Mouse (Mus musculus): ENCODE measurements around the gene Irx3. TPM values are rescaled to one million over a fixed set of nuclear protein-coding genes. Genes with fewer than 3 reads are reported as not detected.

The Irx3 gene
- total and polyA plus RNA-seq, 3 experiments, result 2.0 TPM; not detected in 2

DNA sequence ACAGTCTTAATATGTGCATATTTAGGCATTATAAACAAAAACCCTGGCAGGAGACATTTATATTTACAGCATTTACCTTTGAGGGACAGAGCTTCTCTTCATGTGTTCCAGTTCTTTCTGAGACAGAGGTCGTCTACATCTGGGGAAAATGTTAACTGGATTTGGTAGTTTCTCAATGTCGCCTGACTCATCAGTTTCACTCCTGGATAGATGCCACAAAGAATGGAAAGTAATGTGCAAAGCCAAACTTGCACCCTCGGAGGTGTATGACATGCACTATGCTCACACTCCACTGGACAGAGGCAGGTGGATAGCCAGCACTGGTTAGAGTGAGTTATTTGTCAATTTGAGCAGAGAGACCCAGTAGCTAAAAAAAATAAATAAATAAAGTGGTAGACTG is 21.2 kb downstream of the Irx3 start:
- peaks cover 66% of the 10 kb centered on the region for H3K9me3 ChIP-seq (replicated peaks)
- ATAC-seq (ENCODE audit: extremely low read depth, insufficient number of reproducible peaks, low FRiP score, poor library complexity, severe bottlenecking) (no peak), DNase-seq (ENCODE audit: low spot score) (no peak)
- no peaks in the 10 kb centered on the region for H3K27me3 ChIP-seq (ENCODE audit: insufficient read depth, low read length)
- H3K36me3 ChIP-seq (replicated peaks), result no peaks in the 10 kb centered on the region
- no peaks in the 10 kb centered on the region for H3K4me1 ChIP-seq (ENCODE audit: insufficient read depth, low read depth, low read length)
- H3K4me3 ChIP-seq (ENCODE audit: low read depth, low read length), result no peak overlapping the region
- TF ChIP-seq TAL1 (conservative IDR thresholded peaks at IDR 0.05; ENCODE audit: low read depth, low read length), result no peak
- no peak for TF ChIP-seq CTCF (IDR thresholded peaks at IDR 0.05; ENCODE audit: low read depth, low read length)
- TF ChIP-seq GATA1 (IDR thresholded peaks at IDR 0.05; ENCODE audit: borderline replicate concordance, low read length), result no peak
- no peak for TF ChIP-seq POLR2AphosphoS5 (IDR thresholded peaks at IDR 0.05; ENCODE audit: insufficient replicate concordance, low read depth, low read length)
- no peak for TF ChIP-seq GATA2 (IDR thresholded peaks at IDR 0.05; ENCODE audit: borderline replicate concordance, low read depth, low read length)

DNA sequence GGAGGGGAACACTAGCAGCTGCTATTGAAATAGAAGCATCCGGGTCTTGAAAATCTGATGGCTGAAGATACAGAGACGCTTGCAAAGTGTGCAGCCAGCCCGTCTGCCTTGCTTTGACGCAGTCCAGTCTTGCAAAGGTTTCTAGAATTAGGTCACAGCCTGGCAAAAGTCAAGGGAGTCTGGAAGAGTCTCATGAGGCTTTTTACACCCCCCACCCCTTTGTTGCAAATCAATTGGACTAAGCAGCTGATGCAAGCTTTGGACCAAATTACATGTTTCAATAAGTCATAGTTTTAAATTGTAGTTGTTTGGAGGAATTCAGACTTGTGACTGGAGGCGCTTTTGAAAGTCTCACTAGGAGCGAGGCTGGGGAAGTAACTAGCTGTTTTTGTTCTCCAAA is 33.0 kb downstream of the Irx3 start:
- Histone ChIP-seq H3K4me3 (ENCODE audit: low read depth, low read length) (no peak overlapping the region), H3K27me3 (ENCODE audit: insufficient read depth, low read length) (no peaks in the 10 kb centered on the region), H3K9me3 (replicated peaks) (peaks cover 59% of the 10 kb centered on the region), H3K36me3 (replicated peaks) (no peaks in the 10 kb centered on the region), H3K4me1 (ENCODE audit: insufficient read depth, low read depth, low read length) (no peaks in the 10 kb centered on the region)
- DNase-seq (ENCODE audit: low spot score) (no peak), ATAC-seq (ENCODE audit: extremely low read depth, insufficient number of reproducible peaks, low FRiP score, poor library complexity, severe bottlenecking) (no peak)
- TF ChIP-seq POLR2AphosphoS5 (IDR thresholded peaks at IDR 0.05; ENCODE audit: insufficient replicate concordance, low read depth, low read length), result no peak
- TF ChIP-seq GATA1 (IDR thresholded peaks at IDR 0.05; ENCODE audit: borderline replicate concordance, low read length), result no peak
- no peak for TF ChIP-seq TAL1 (conservative IDR thresholded peaks at IDR 0.05; ENCODE audit: low read depth, low read length)
- TF ChIP-seq CTCF (IDR thresholded peaks at IDR 0.05; ENCODE audit: low read depth, low read length), result no peak
- no peak for TF ChIP-seq GATA2 (IDR thresholded peaks at IDR 0.05; ENCODE audit: borderline replicate concordance, low read depth, low read length)

- H3K9me3 ChIP-seq (replicated peaks), result peaks cover 59% of the 10 kb centered on the region
- H3K27me3 ChIP-seq (ENCODE audit: insufficient read depth, low read length), result no peaks in the 10 kb centered on the region
- no peak for TF ChIP-seq POLR2AphosphoS5 (IDR thresholded peaks at IDR 0.05; ENCODE audit: insufficient replicate concordance, low read depth, low read length)
- no peak for ATAC-seq (ENCODE audit: extremely low read depth, insufficient number of reproducible peaks, low FRiP score, poor library complexity, severe bottlenecking)
- H3K4me3 ChIP-seq (ENCODE audit: low read depth, low read length), result no peak overlapping the region
- DNase-seq (ENCODE audit: low spot score), result no peak
- H3K4me1 ChIP-seq (ENCODE audit: insufficient read depth, low read depth, low read length), result no peaks in the 10 kb centered on the region
- no peaks in the 10 kb centered on the region for H3K36me3 ChIP-seq (replicated peaks)
Observed at GRCm38 (mm10) chr8:91765411-91766034, 36.3 kb downstream of the Irx3 start.

DNA sequence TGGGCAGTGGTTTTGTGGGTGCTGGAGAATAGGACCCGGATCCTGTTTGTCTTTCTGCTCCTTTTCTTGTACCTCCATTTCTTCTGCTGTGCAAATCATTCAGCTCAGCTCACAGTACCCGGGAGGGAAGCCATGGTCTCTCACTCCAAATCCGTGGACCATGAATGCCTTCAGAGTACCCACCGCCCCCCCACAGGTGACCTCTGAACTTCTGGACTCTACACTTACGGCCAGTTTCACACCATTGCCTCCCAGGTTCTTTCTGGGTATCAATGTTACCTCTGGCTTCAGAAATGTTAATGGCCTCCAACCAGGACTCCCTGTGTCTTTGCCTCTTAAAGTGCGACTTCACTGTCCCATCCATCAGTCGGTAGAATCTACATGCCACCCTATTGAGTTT is 46.3 kb downstream of the Irx3 start:
- no peaks in the 10 kb centered on the region for H3K4me1 ChIP-seq (ENCODE audit: insufficient read depth, low read depth, low read length)
- TF ChIP-seq TAL1 (conservative IDR thresholded peaks at IDR 0.05; ENCODE audit: low read depth, low read length) (no peak), POLR2AphosphoS5 (IDR thresholded peaks at IDR 0.05; ENCODE audit: insufficient replicate concordance, low read depth, low read length) (no peak), GATA2 (IDR thresholded peaks at IDR 0.05; ENCODE audit: borderline replicate concordance, low read depth, low read length) (no peak), GATA1 (IDR thresholded peaks at IDR 0.05; ENCODE audit: borderline replicate concordance, low read length) (no peak), CTCF (IDR thresholded peaks at IDR 0.05; ENCODE audit: low read depth, low read length) (no peak)
- no peak overlapping the region for H3K4me3 ChIP-seq (ENCODE audit: low read depth, low read length)
- no peaks in the 10 kb centered on the region for H3K36me3 ChIP-seq (replicated peaks)
- peaks cover 47% of the 10 kb centered on the region for H3K9me3 ChIP-seq (replicated peaks)
- H3K27me3 ChIP-seq (ENCODE audit: insufficient read depth, low read length), result no peaks in the 10 kb centered on the region
- DNase-seq (ENCODE audit: low spot score) (no peak), ATAC-seq (ENCODE audit: extremely low read depth, insufficient number of reproducible peaks, low FRiP score, poor library complexity, severe bottlenecking) (no peak)

DNA sequence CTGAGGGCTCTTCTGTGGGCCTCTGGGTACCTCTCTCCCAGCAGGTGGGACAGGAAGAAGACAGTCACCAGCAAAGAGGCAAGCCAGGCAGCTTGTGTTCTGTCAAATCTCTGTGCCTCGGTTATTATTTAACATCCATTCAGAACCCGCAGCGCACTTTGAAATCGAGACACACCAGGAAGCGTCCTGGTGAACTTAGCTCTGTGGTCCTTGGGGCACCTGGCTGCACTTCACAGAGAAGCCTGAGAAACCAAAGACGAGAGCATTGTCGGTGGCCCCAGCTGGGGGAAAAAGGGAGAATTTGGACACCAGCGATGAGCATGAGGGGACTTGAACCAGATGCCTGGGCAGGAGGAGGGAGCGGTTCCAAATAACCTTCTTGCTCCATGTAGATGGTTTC is 46.8 kb downstream of the Irx3 start:
- no peak overlapping the region for H3K4me3 ChIP-seq (ENCODE audit: low read depth, low read length)
- H3K9me3 ChIP-seq (replicated peaks), result peaks cover 50% of the 10 kb centered on the region
- no peaks in the 10 kb centered on the region for H3K27me3 ChIP-seq (ENCODE audit: insufficient read depth, low read length)
- TF ChIP-seq GATA2 (IDR thresholded peaks at IDR 0.05; ENCODE audit: borderline replicate concordance, low read depth, low read length) (no peak), POLR2AphosphoS5 (IDR thresholded peaks at IDR 0.05; ENCODE audit: insufficient replicate concordance, low read depth, low read length) (no peak), CTCF (IDR thresholded peaks at IDR 0.05; ENCODE audit: low read depth, low read length) (no peak), GATA1 (IDR thresholded peaks at IDR 0.05; ENCODE audit: borderline replicate concordance, low read length) (no peak), TAL1 (conservative IDR thresholded peaks at IDR 0.05; ENCODE audit: low read depth, low read length) (no peak)
- ATAC-seq (ENCODE audit: extremely low read depth, insufficient number of reproducible peaks, low FRiP score, poor library complexity, severe bottlenecking) (no peak), DNase-seq (ENCODE audit: low spot score) (no peak)
- no peaks in the 10 kb centered on the region for H3K36me3 ChIP-seq (replicated peaks)
- H3K4me1 ChIP-seq (ENCODE audit: insufficient read depth, low read depth, low read length), result no peaks in the 10 kb centered on the region

- peaks cover 67% of the 10 kb centered on the region for H3K9me3 ChIP-seq (replicated peaks)
- H3K4me1 ChIP-seq (ENCODE audit: insufficient read depth, low read depth, low read length), result no peaks in the 10 kb centered on the region
- no peak for DNase-seq (ENCODE audit: low spot score)
- no peak for ATAC-seq (ENCODE audit: extremely low read depth, insufficient number of reproducible peaks, low FRiP score, poor library complexity, severe bottlenecking)
- TF ChIP-seq CTCF (IDR thresholded peaks at IDR 0.05; ENCODE audit: low read depth, low read length), result no peak
- no peak for TF ChIP-seq GATA2 (IDR thresholded peaks at IDR 0.05; ENCODE audit: borderline replicate concordance, low read depth, low read length)
- no peak for TF ChIP-seq POLR2AphosphoS5 (IDR thresholded peaks at IDR 0.05; ENCODE audit: insufficient replicate concordance, low read depth, low read length)
- TF ChIP-seq GATA1 (IDR thresholded peaks at IDR 0.05; ENCODE audit: borderline replicate concordance, low read length), result no peak
- no peak for TF ChIP-seq TAL1 (conservative IDR thresholded peaks at IDR 0.05; ENCODE audit: low read depth, low read length)
- no peak overlapping the region for H3K4me3 ChIP-seq (ENCODE audit: low read depth, low read length)
- H3K36me3 ChIP-seq (replicated peaks), result no peaks in the 10 kb centered on the region
- H3K27me3 ChIP-seq (ENCODE audit: insufficient read depth, low read length), result no peaks in the 10 kb centered on the region
Observed at GRCm38 (mm10) chr8:91750794-91751125, 51.1 kb downstream of the Irx3 start.

Measured in G1E (cell line).